9 mouse cellular contexts compared by ENCODE assay signal in genomic region chr3:95112760-95113159, GRCm38 (mm10). TPM values are rescaled to one million over a fixed set of nuclear protein-coding genes. Genes with fewer than 3 reads are reported as not detected.
DNase-seq lines count a peak whose midpoint lies in the region; ATAC-seq and TF ChIP-seq lines count a peak whose summit lies in the region.
"Had no signal": no experiment of that assay in that cellular context is flagged by ENCODE, and none has a peak within 500 bp of the region (broad histone marks: within the 10 kb centered on the region; RNA-seq: fewer than 3 reads in every experiment).

No protein-coding gene starts in this region.

- H3K4me1 ChIP-seq in hindbrain, embryonic 12.5 days: peaks cover 7% of the 10 kb centered on the region
- no peaks in the 10 kb centered on the region; the same call in 1 of the 2 replicates for H3K4me1 ChIP-seq in hindbrain, embryonic 11.5 days (replicated peaks; ENCODE audit: control insufficient read depth, insufficient read depth, low read length)
- 0 out of 2 replicates have a peak, but pooled peaks cover 5% of the 10 kb centered on the region for H3K4me1 ChIP-seq in stomach, embryonic 14.5 days (ENCODE audit: control insufficient read depth, insufficient read depth, low read length)
- H3K4me1 ChIP-seq in stomach, postnatal 0 days (replicated peaks; ENCODE audit: control insufficient read depth, insufficient read depth): no peaks in the 10 kb centered on the region
- H3K4me1 ChIP-seq in limb, embryonic 10.5 days: peaks cover 8% of the 10 kb centered on the region

- H3K36me3 ChIP-seq in hindbrain, embryonic 12.5 days: peaks cover 19% of the 10 kb centered on the region
- peaks cover 6% of the 10 kb centered on the region for H3K36me3 ChIP-seq in hindbrain, embryonic 11.5 days (ENCODE audit: control insufficient read depth, insufficient read depth, low read length)
- H3K36me3 ChIP-seq in stomach, embryonic 14.5 days (ENCODE audit: control insufficient read depth, insufficient read depth, low read length): peaks cover 16% of the 10 kb centered on the region
- peaks cover 6% of the 10 kb centered on the region for H3K36me3 ChIP-seq in stomach, postnatal 0 days (ENCODE audit: control insufficient read depth, insufficient read depth, low read length)
- H3K36me3 ChIP-seq in limb, embryonic 10.5 days: peaks cover 46% of the 10 kb centered on the region

- H3K9me3 ChIP-seq in hindbrain, embryonic 12.5 days (replicated peaks): no peaks in the 10 kb centered on the region
- H3K9me3 ChIP-seq in hindbrain, embryonic 11.5 days (ENCODE audit: control insufficient read depth, low read length): no peaks in the 10 kb centered on the region
- H3K9me3 ChIP-seq in stomach, embryonic 14.5 days (ENCODE audit: control insufficient read depth, low read depth, low read length): no peaks in the 10 kb centered on the region
- no peaks in the 10 kb centered on the region for H3K9me3 ChIP-seq in stomach, postnatal 0 days (ENCODE audit: control insufficient read depth, low read length)
- H3K9me3 ChIP-seq in limb, embryonic 10.5 days (replicated peaks): no peaks in the 10 kb centered on the region

- TF ChIP-seq EP300 in stomach, postnatal 0 days (optimal IDR thresholded peaks at IDR 0.05): no peak

- ATAC-seq in hindbrain, embryonic 12.5 days (ENCODE audit: low FRiP score): no peak
- no peak for ATAC-seq in hindbrain, embryonic 11.5 days (ENCODE audit: low FRiP score)
- no peak for ATAC-seq in stomach, embryonic 14.5 days (ENCODE audit: insufficient number of reproducible peaks, insufficient read depth, low FRiP score, low read depth)
- ATAC-seq in stomach, postnatal 0 days (ENCODE audit: low FRiP score, low TSS enrichment): no peak
- ATAC-seq in activated CD4-positive, CD25-positive, alpha-beta regulatory T cell, adult 4 months: no peak

- 92% methylated on average over 1 of the region's 1 CpGs for WGBS in hindbrain, embryonic 12.5 days
- 77% methylated on average over 1 of the region's 1 CpGs for WGBS in hindbrain, embryonic 11.5 days
- 86% methylated on average over 1 of the region's 1 CpGs for WGBS in stomach, embryonic 14.5 days
- WGBS in stomach, postnatal 0 days: 91% methylated on average over 1 of the region's 1 CpGs
- 93% methylated on average over 1 of the region's 1 CpGs for WGBS in limb, embryonic 10.5 days

- no peak for DNase-seq in hindbrain, embryonic 11.5 days (ENCODE audit: low spot score)
- no peak for DNase-seq in stomach, postnatal 0 days (ENCODE audit: low spot score)
- DNase-seq in limb, embryonic 10.5 days (ENCODE audit: low spot score): no peak
- DNase-seq in thymus, adult 18-20 months: no peak
- DNase-seq: kidney, postnatal 14 days; lung, postnatal 4 days had no signal

- no peak overlapping the region for H3K4me3 ChIP-seq in hindbrain, embryonic 12.5 days
- H3K4me3 ChIP-seq in hindbrain, embryonic 11.5 days (ENCODE audit: low read depth, low read length): no peak overlapping the region
- no peak overlapping the region for H3K4me3 ChIP-seq in stomach, embryonic 14.5 days (ENCODE audit: low read depth, low read length)
- no peak overlapping the region for H3K4me3 ChIP-seq in stomach, postnatal 0 days (ENCODE audit: low read depth, low read length)
- H3K4me3 ChIP-seq in limb, embryonic 10.5 days: peak overlapping the region; percentile 79; the same call in 1 of the 2 replicates

- H3K9ac ChIP-seq in hindbrain, embryonic 12.5 days: no peak overlapping the region
- no peak overlapping the region for H3K9ac ChIP-seq in hindbrain, embryonic 11.5 days (ENCODE audit: low read depth, low read length)
- no peak overlapping the region for H3K9ac ChIP-seq in stomach, embryonic 14.5 days (replicated peaks; ENCODE audit: low read depth, low read length)
- H3K9ac ChIP-seq in stomach, postnatal 0 days (ENCODE audit: low read length): no peak overlapping the region

- no peak overlapping the region for H3K27ac ChIP-seq in hindbrain, embryonic 12.5 days
- no peak overlapping the region for H3K27ac ChIP-seq in hindbrain, embryonic 11.5 days (ENCODE audit: low read depth, low read length)
- no peak overlapping the region for H3K27ac ChIP-seq in stomach, embryonic 14.5 days (ENCODE audit: low read length)
- no peak overlapping the region for H3K27ac ChIP-seq in stomach, postnatal 0 days (replicated peaks)
- H3K27ac ChIP-seq in limb, embryonic 10.5 days: no peak overlapping the region

- peak overlapping the region; percentile 46 for H3K4me2 ChIP-seq in hindbrain, embryonic 12.5 days (replicated peaks)
- H3K4me2 ChIP-seq in hindbrain, embryonic 11.5 days (replicated peaks; ENCODE audit: low read depth, low read length): no peak overlapping the region; the same call in 1 of the 2 replicates
- peak overlapping the region; percentile 40; the same call in 1 of the 2 replicates for H3K4me2 ChIP-seq in stomach, embryonic 14.5 days (replicated peaks; ENCODE audit: low read depth, low read length)
- no peak overlapping the region for H3K4me2 ChIP-seq in stomach, postnatal 0 days (replicated peaks; ENCODE audit: low read depth)

- no peaks in the 10 kb centered on the region for H3K27me3 ChIP-seq in hindbrain, embryonic 12.5 days
- H3K27me3 ChIP-seq in hindbrain, embryonic 11.5 days (ENCODE audit: control insufficient read depth, insufficient read depth, low read length): no peaks in the 10 kb centered on the region
- no peaks in the 10 kb centered on the region for H3K27me3 ChIP-seq in stomach, embryonic 14.5 days (ENCODE audit: control insufficient read depth, insufficient read depth, low read length)
- H3K27me3 ChIP-seq in stomach, postnatal 0 days (ENCODE audit: control insufficient read depth, insufficient read depth, low read length): no peaks in the 10 kb centered on the region
- no peaks in the 10 kb centered on the region for H3K27me3 ChIP-seq in limb, embryonic 10.5 days (ENCODE audit: low read depth, poor library complexity, severe bottlenecking)

- TF ChIP-seq CTCF in stomach, postnatal 0 days (IDR thresholded peaks at IDR 0.05; ENCODE audit: low read depth): no peak

RNA-seq across cellular contexts. Expression of gene Vps72, which starts 1.9 kb away (rescaled TPM):
- polyA plus RNA-seq in hindbrain, embryonic 12.5 days (2016; fragmentation: Nextera tagmentation; extraction: Ambion mirVana): 218 and 219 TPM in 2 replicates
- polyA plus RNA-seq in hindbrain, embryonic 11.5 days (2014; fragmentation: Nextera tagmentation; extraction: Ambion mirVana): 232 and 236 TPM in 2 replicates
- 139 and 156 TPM in 2 replicates for polyA plus RNA-seq in stomach, embryonic 14.5 days (2014; fragmentation: Nextera tagmentation; extraction: Ambion mirVana)
- polyA plus RNA-seq in stomach, postnatal 0 days (2015; fragmentation: Nextera tagmentation; extraction: Ambion mirVana): 60.8 and 65.9 TPM in 2 replicates
- polyA plus RNA-seq in limb, embryonic 10.5 days (2016; fragmentation: Nextera tagmentation; extraction: Ambion mirVana): 297 and 327 TPM in 2 replicates
- polyA plus RNA-seq in activated CD4-positive, CD25-positive, alpha-beta regulatory T cell, adult 4 months (2017; shearing (Covaris generic)): 10 to 100 TPM; 64.5 to 64.8 TPM

RNA-seq across cellular contexts. Expression of gene Pip5k1a, which starts 6.0 kb away (rescaled TPM):
- polyA plus RNA-seq in hindbrain, embryonic 12.5 days (2016; fragmentation: Nextera tagmentation; extraction: Ambion mirVana): 20.4 and 21.5 TPM in 2 replicates
- 14.1 and 15.0 TPM in 2 replicates for polyA plus RNA-seq in hindbrain, embryonic 11.5 days (2014; fragmentation: Nextera tagmentation; extraction: Ambion mirVana)
- 14.6 and 14.9 TPM in 2 replicates for polyA plus RNA-seq in stomach, embryonic 14.5 days (2014; fragmentation: Nextera tagmentation; extraction: Ambion mirVana)
- 15.7 and 17.8 TPM in 2 replicates for polyA plus RNA-seq in stomach, postnatal 0 days (2015; fragmentation: Nextera tagmentation; extraction: Ambion mirVana)
- 18.6 and 21.7 TPM in 2 replicates for polyA plus RNA-seq in limb, embryonic 10.5 days (2016; fragmentation: Nextera tagmentation; extraction: Ambion mirVana)
- 10 to 100 TPM; 15.5 to 21.5 TPM for polyA plus RNA-seq in activated CD4-positive, CD25-positive, alpha-beta regulatory T cell, adult 4 months (2017; shearing (Covaris generic))

RNA-seq across cellular contexts. Expression of gene Tmod4, which starts 11.5 kb away (rescaled TPM):
- 0.81 and 0.99 TPM in 2 replicates for polyA plus RNA-seq in hindbrain, embryonic 12.5 days (2016; fragmentation: Nextera tagmentation; extraction: Ambion mirVana)
- 0.68 and 1.1 TPM in 2 replicates for polyA plus RNA-seq in hindbrain, embryonic 11.5 days (2014; fragmentation: Nextera tagmentation; extraction: Ambion mirVana)
- 0.83 and 1.8 TPM in 2 replicates for polyA plus RNA-seq in stomach, embryonic 14.5 days (2014; fragmentation: Nextera tagmentation; extraction: Ambion mirVana)
- 0.70 and 1.0 TPM in 2 replicates for polyA plus RNA-seq in stomach, postnatal 0 days (2015; fragmentation: Nextera tagmentation; extraction: Ambion mirVana)
- polyA plus RNA-seq in limb, embryonic 10.5 days (2016; fragmentation: Nextera tagmentation; extraction: Ambion mirVana): 1.2 and 1.4 TPM in 2 replicates
- polyA plus RNA-seq in activated CD4-positive, CD25-positive, alpha-beta regulatory T cell, adult 4 months (2017; shearing (Covaris generic)): 1 to 10 TPM; 2.5 to 3.7 TPM

RNA-seq across cellular contexts. Expression of gene Scnm1, which starts 21.1 kb away (rescaled TPM):
- polyA plus RNA-seq in hindbrain, embryonic 12.5 days (2016; fragmentation: Nextera tagmentation; extraction: Ambion mirVana): 89.4 and 94.1 TPM in 2 replicates
- 83.2 and 84.9 TPM in 2 replicates for polyA plus RNA-seq in hindbrain, embryonic 11.5 days (2014; fragmentation: Nextera tagmentation; extraction: Ambion mirVana)
- polyA plus RNA-seq in stomach, embryonic 14.5 days (2014; fragmentation: Nextera tagmentation; extraction: Ambion mirVana): 67.7 and 73.7 TPM in 2 replicates
- 39.5 and 42.9 TPM in 2 replicates for polyA plus RNA-seq in stomach, postnatal 0 days (2015; fragmentation: Nextera tagmentation; extraction: Ambion mirVana)
- polyA plus RNA-seq in limb, embryonic 10.5 days (2016; fragmentation: Nextera tagmentation; extraction: Ambion mirVana): 74.1 and 79.7 TPM in 2 replicates
- 10 to 100 TPM; 67.2 to 99.2 TPM for polyA plus RNA-seq in activated CD4-positive, CD25-positive, alpha-beta regulatory T cell, adult 4 months (2017; shearing (Covaris generic))

RNA-seq across cellular contexts. Expression of gene Lysmd1, which starts 21.1 kb away (rescaled TPM):
- polyA plus RNA-seq in hindbrain, embryonic 12.5 days (2016; fragmentation: Nextera tagmentation; extraction: Ambion mirVana): 22.6 and 23.9 TPM in 2 replicates
- 12.5 and 19.3 TPM in 2 replicates for polyA plus RNA-seq in hindbrain, embryonic 11.5 days (2014; fragmentation: Nextera tagmentation; extraction: Ambion mirVana)
- 9.2 and 10.9 TPM in 2 replicates for polyA plus RNA-seq in stomach, embryonic 14.5 days (2014; fragmentation: Nextera tagmentation; extraction: Ambion mirVana)
- polyA plus RNA-seq in stomach, postnatal 0 days (2015; fragmentation: Nextera tagmentation; extraction: Ambion mirVana): 9.6 and 10.1 TPM in 2 replicates
- 12.6 and 16.2 TPM in 2 replicates for polyA plus RNA-seq in limb, embryonic 10.5 days (2016; fragmentation: Nextera tagmentation; extraction: Ambion mirVana)
- polyA plus RNA-seq in activated CD4-positive, CD25-positive, alpha-beta regulatory T cell, adult 4 months (2017; shearing (Covaris generic)): 10 to 100 TPM; 21.1 to 22.9 TPM

Comparison
In these comparisons a context has a peak if more than half of its experiments do, and no peak if none do; other contexts are left out.
1. H3K4me2 ChIP-seq: peak in hindbrain, embryonic 12.5 days (single experiment) and stomach, embryonic 14.5 days (single experiment); none in hindbrain, embryonic 11.5 days (single experiment) and stomach, postnatal 0 days (single experiment).